In genomic region chr13:23515281-23515680, GRCm38 (mm10) we compare ENCODE assay signal across 25 mouse cellular contexts. TPM values are rescaled to one million over a fixed set of nuclear protein-coding genes. Genes with fewer than 3 reads are reported as not detected.
DNase-seq lines count a peak whose midpoint lies in the region; ATAC-seq and TF ChIP-seq lines count a peak whose summit lies in the region.
"Had no signal": no experiment of that assay in that cellular context is flagged by ENCODE, and none has a peak within 500 bp of the region (broad histone marks: within the 10 kb centered on the region; RNA-seq: fewer than 3 reads in every experiment).

No protein-coding gene starts in this region.

- DNase-seq in liver, embryonic 13.5 days: no peak
- no peak for DNase-seq in liver, postnatal 0 days
- DNase-seq in 3134 (ENCODE audit: extremely low read depth, insufficient read length, low spot score) (peak; percentile 50), 3T3-L1 (ENCODE audit: low read depth, low spot score) (peak; percentile 20), MEL (ENCODE audit: low read depth, low spot score) (peak; percentile 81)
- no peak for DNase-seq in ovary, postnatal 10 days (ENCODE audit: low spot score)
- no peak for DNase-seq in embryonic facial prominence, embryonic 10.5 days (ENCODE audit: low spot score)
- DNase-seq: adrenal gland, adult 2 months; adrenal gland, postnatal 25 days; cerebellum, adult 18-20 months; cerebellum, postnatal 14 days; forebrain, postnatal 0 days; gastrocnemius, postnatal 25 days had no signal

- no peaks in the 10 kb centered on the region for H3K27me3 ChIP-seq in liver, embryonic 13.5 days
- H3K27me3 ChIP-seq in liver, postnatal 0 days (ENCODE audit: insufficient read depth, low read length): no peaks in the 10 kb centered on the region
- no peaks in the 10 kb centered on the region for H3K27me3 ChIP-seq in MEL (ENCODE audit: control insufficient read depth in 1 of 2, insufficient read depth in 2 of 2, low read length in 2 of 2)
- H3K27me3 ChIP-seq in embryonic facial prominence, embryonic 10.5 days (replicated peaks; ENCODE audit: low read depth, poor library complexity, severe bottlenecking): no peaks in the 10 kb centered on the region
- H3K27me3 ChIP-seq: CH12.LX; forebrain, embryonic 13.5 days; heart, embryonic 12.5 days; intestine, embryonic 15.5 days had no signal

- no peak overlapping the region for H3K4me3 ChIP-seq in liver, embryonic 13.5 days (replicated peaks)
- no peak overlapping the region for H3K4me3 ChIP-seq in liver, postnatal 0 days (ENCODE audit: low read depth, low read length)
- no peak overlapping the region for H3K4me3 ChIP-seq in MEL (ENCODE audit: control insufficient read depth in 1 of 2, insufficient read depth in 1 of 2, low read depth in 2 of 2, low read length in 2 of 2)
- no peak overlapping the region for H3K4me3 ChIP-seq in embryonic facial prominence, embryonic 10.5 days
- H3K4me3 ChIP-seq: forebrain, embryonic 13.5 days; heart, embryonic 12.5 days; intestine, embryonic 15.5 days had no signal

- TF ChIP-seq POLR2A in MEL (IDR thresholded peaks at IDR 0.05; ENCODE audit: control insufficient read depth in 1 of 2, insufficient read depth in 1 of 2, low read depth in 1 of 2, low read length in 2 of 2, poor library complexity in 1 of 2): no peak

- 64% methylated on average over 5 of the region's 5 CpGs for WGBS in liver, embryonic 13.5 days (ENCODE audit: insufficient replicate concordance)
- 72% methylated on average over 5 of the region's 5 CpGs for WGBS in liver, postnatal 0 days (ENCODE audit: insufficient replicate concordance)
- WGBS in embryonic facial prominence, embryonic 10.5 days: 69% methylated on average over 5 of the region's 5 CpGs

- 0 out of 2 replicates have a peak overlapping the region, but pooled peaks have one; percentile 88 for H3K4me2 ChIP-seq in liver, embryonic 13.5 days
- H3K4me2 ChIP-seq in liver, postnatal 0 days (ENCODE audit: low read depth, low read length): no peak overlapping the region

- no peak overlapping the region for H3K27ac ChIP-seq in liver, embryonic 13.5 days
- no peak overlapping the region for H3K27ac ChIP-seq in liver, postnatal 0 days (ENCODE audit: low read depth)
- H3K27ac ChIP-seq in MEL (ENCODE audit: control insufficient read depth, low read depth, low read length): no peak overlapping the region
- no peak overlapping the region for H3K27ac ChIP-seq in embryonic facial prominence, embryonic 10.5 days (replicated peaks)
- H3K27ac ChIP-seq: forebrain, embryonic 13.5 days; hindbrain, embryonic 10.5 days; hindbrain, embryonic 14.5 days; intestine, embryonic 15.5 days had no signal

- no peaks in the 10 kb centered on the region for H3K9me3 ChIP-seq in liver, embryonic 13.5 days (replicated peaks)
- H3K9me3 ChIP-seq in liver, postnatal 0 days (ENCODE audit: low read length): no peaks in the 10 kb centered on the region
- H3K9me3 ChIP-seq in MEL (replicated peaks; ENCODE audit: insufficient read depth, low read length): no peaks in the 10 kb centered on the region
- H3K9me3 ChIP-seq in embryonic facial prominence, embryonic 10.5 days: no peaks in the 10 kb centered on the region
- H3K9me3 ChIP-seq: forebrain, embryonic 13.5 days; G1E; heart, embryonic 12.5 days; hindbrain, embryonic 10.5 days; intestine, embryonic 15.5 days had no signal

- no peak for TF ChIP-seq RAD21 in MEL (IDR thresholded peaks at IDR 0.05; ENCODE audit: low read depth, low read length)

- no peak for TF ChIP-seq CTCF in liver, postnatal 0 days (IDR thresholded peaks at IDR 0.05; ENCODE audit: low read depth)
- no peak for TF ChIP-seq CTCF in MEL (IDR thresholded peaks at IDR 0.05 in 2 of 3, conservative IDR thresholded peaks at IDR 0.05 in 1 of 3; ENCODE audit: control insufficient read depth in 1 of 3, insufficient read depth in 1 of 3, low read depth in 2 of 3, low read length in 3 of 3, poor library complexity in 1 of 3, severe bottlenecking in 1 of 3)

- peaks cover 36% of the 10 kb centered on the region for H3K4me1 ChIP-seq in liver, embryonic 13.5 days (replicated peaks)
- 0 out of 2 replicates have a peak, but pooled peaks cover 6% of the 10 kb centered on the region for H3K4me1 ChIP-seq in liver, postnatal 0 days (ENCODE audit: insufficient read depth)
- H3K4me1 ChIP-seq in MEL (ENCODE audit: control insufficient read depth in 1 of 2, insufficient read depth in 2 of 2, low read length in 2 of 2): peaks cover 0 to 8% of the 10 kb centered on the region in 2 experiments; a peak in 2 of 4 replicates
- peaks cover 14% of the 10 kb centered on the region for H3K4me1 ChIP-seq in embryonic facial prominence, embryonic 10.5 days

- no peaks in the 10 kb centered on the region for H3K79me2 ChIP-seq in MEL (ENCODE audit: control insufficient read depth, insufficient read depth, low read length, poor library complexity)

- no peak for ATAC-seq in liver, embryonic 13.5 days (ENCODE audit: low read depth)
- ATAC-seq in liver, postnatal 0 days: no peak
- ATAC-seq: forebrain, embryonic 13.5 days; forebrain, postnatal 0 days; intestine, embryonic 15.5 days had no signal

- no peak for TF ChIP-seq EP300 in liver, postnatal 0 days (IDR thresholded peaks at IDR 0.05; ENCODE audit: low read depth)
- no peak for TF ChIP-seq EP300 in MEL (IDR thresholded peaks at IDR 0.05; ENCODE audit: low read depth in 1 of 2, low read length in 2 of 2)

- H3K36me3 ChIP-seq in liver, embryonic 13.5 days: no peaks in the 10 kb centered on the region
- H3K36me3 ChIP-seq in liver, postnatal 0 days (replicated peaks; ENCODE audit: insufficient read depth, low read length): no peaks in the 10 kb centered on the region
- H3K36me3 ChIP-seq in MEL (ENCODE audit: control insufficient read depth in 1 of 2, insufficient read depth in 2 of 2, low read length in 2 of 2): peaks cover 0 to 9% of the 10 kb centered on the region in 2 experiments; a peak in 2 of 4 replicates
- no peaks in the 10 kb centered on the region for H3K36me3 ChIP-seq in embryonic facial prominence, embryonic 10.5 days (replicated peaks)
- H3K36me3 ChIP-seq: G1E; heart, embryonic 12.5 days; hindbrain, embryonic 10.5 days; intestine, embryonic 15.5 days had no signal

- H3K9ac ChIP-seq in liver, embryonic 13.5 days: no peak overlapping the region
- no peak overlapping the region for H3K9ac ChIP-seq in liver, postnatal 0 days (replicated peaks)
- H3K9ac ChIP-seq in MEL (ENCODE audit: control insufficient read depth, low read depth, low read length, poor library complexity, severe bottlenecking): no peak overlapping the region
- H3K9ac ChIP-seq: forebrain, embryonic 13.5 days; forebrain, postnatal 0 days; heart, embryonic 12.5 days; hindbrain, embryonic 14.5 days; intestine, embryonic 15.5 days had no signal

TF ChIP-seq in MEL, 35 proteins besides CTCF, POLR2A, EP300 and RAD21:
- TF ChIP-seq POLR2AphosphoS5 (IDR thresholded peaks at IDR 0.05; ENCODE audit: borderline replicate concordance, low read depth, low read length) (no peak), TBP (IDR thresholded peaks at IDR 0.05; ENCODE audit: low read depth, low read length) (peak; percentile 83)
TF ChIP-seq in MEL: peak in this region for 1.

RNA-seq across cellular contexts. Expression of gene Hist1h4h, which starts 15.6 kb away (rescaled TPM):
- polyA plus RNA-seq in liver, embryonic 13.5 days (2015; fragmentation: Nextera tagmentation; extraction: Ambion mirVana): 3.8 and 5.9 TPM in 2 replicates
- polyA plus RNA-seq in liver, postnatal 0 days (2015; fragmentation: Nextera tagmentation; extraction: Ambion mirVana): 7.2 and 7.5 TPM in 2 replicates
- 5,750 and 5,753 TPM in 2 replicates for total RNA-seq in MEL (2012; rRNA removed)
- polyA plus RNA-seq in MEL (2012; ENCODE audit: insufficient read depth in 1 of 2, insufficient read length in 2 of 2, low read depth in 1 of 2, low replicate concordance in 2 of 2, missing spikeins in 1 of 2): 1 to 10 TPM in 1 of 2 experiments, not detected in 1; 9.9 TPM
- polyA plus RNA-seq in embryonic facial prominence, embryonic 10.5 days (2016; fragmentation: Nextera tagmentation; extraction: Ambion mirVana): 2.7 and 3.0 TPM in 2 replicates

RNA-seq across cellular contexts. Expression of gene Hist1h2af, which starts 18.4 kb away (rescaled TPM):
- polyA plus RNA-seq in liver, embryonic 13.5 days (2015; fragmentation: Nextera tagmentation; extraction: Ambion mirVana): 7.7 and 13.6 TPM in 2 replicates
- 9.7 and 9.8 TPM in 2 replicates for polyA plus RNA-seq in liver, postnatal 0 days (2015; fragmentation: Nextera tagmentation; extraction: Ambion mirVana)
- total RNA-seq in MEL (2012; rRNA removed): 939 and 1,000 TPM in 2 replicates
- 10 to 100 TPM in 1 of 2 experiments, not detected in 1; 64.3 TPM for polyA plus RNA-seq in MEL (2012; ENCODE audit: insufficient read depth in 1 of 2, insufficient read length in 2 of 2, low read depth in 1 of 2, low replicate concordance in 2 of 2, missing spikeins in 1 of 2)
- polyA plus RNA-seq in embryonic facial prominence, embryonic 10.5 days (2016; fragmentation: Nextera tagmentation; extraction: Ambion mirVana): 4.8 and 5.5 TPM in 2 replicates
- polyA plus RNA-seq: forebrain, postnatal 0 days; intestine, embryonic 15.5 days had no signal

RNA-seq across cellular contexts. Expression of gene Hist1h3g, which starts 19.9 kb away (rescaled TPM):
- 10.3 and 17.1 TPM in 2 replicates for polyA plus RNA-seq in liver, embryonic 13.5 days (2015; fragmentation: Nextera tagmentation; extraction: Ambion mirVana)
- 3.7 and 6.3 TPM in 2 replicates for polyA plus RNA-seq in liver, postnatal 0 days (2015; fragmentation: Nextera tagmentation; extraction: Ambion mirVana)
- total RNA-seq in MEL (2012; rRNA removed): 441 and 728 TPM in 2 replicates
- polyA plus RNA-seq in MEL (2012; ENCODE audit: insufficient read depth in 1 of 2, insufficient read length in 2 of 2, low read depth in 1 of 2, low replicate concordance in 2 of 2, missing spikeins in 1 of 2): 1 to 10 TPM in 1 of 2 experiments, not detected in 1; 5.2 TPM
- 6.5 and 7.7 TPM in 2 replicates for polyA plus RNA-seq in embryonic facial prominence, embryonic 10.5 days (2016; fragmentation: Nextera tagmentation; extraction: Ambion mirVana)
- polyA plus RNA-seq: hindbrain, embryonic 14.5 days had no signal

RNA-seq across cellular contexts. Expression of gene Btn2a2, which starts 26.6 kb away (rescaled TPM):
- polyA plus RNA-seq in liver, embryonic 13.5 days (2015; fragmentation: Nextera tagmentation; extraction: Ambion mirVana): not detected in 2 replicates
- polyA plus RNA-seq in liver, postnatal 0 days (2015; fragmentation: Nextera tagmentation; extraction: Ambion mirVana): not detected in 2 replicates
- not detected in 2 replicates for total RNA-seq in MEL (2012; rRNA removed)
- polyA plus RNA-seq in MEL (2012; ENCODE audit: insufficient read depth in 1 of 2, insufficient read length in 2 of 2, low read depth in 1 of 2, low replicate concordance in 2 of 2, missing spikeins in 1 of 2): not detected
- polyA plus RNA-seq in embryonic facial prominence, embryonic 10.5 days (2016; fragmentation: Nextera tagmentation; extraction: Ambion mirVana): 0.99 and 1.2 TPM in 2 replicates
- total RNA-seq: adrenal gland, adult 2 months; adrenal gland, postnatal 25 days; common myeloid progenitor, adult 5-6 weeks; forebrain, postnatal 0 days; gastrocnemius, adult 18-20 months; gastrocnemius, postnatal 25 days; granulocyte monocyte progenitor cell, adult 5-6 weeks; heart, adult 8-10 months; heart, postnatal 25 days had no signal
- polyA plus RNA-seq: adrenal gland, adult 2 months; forebrain, postnatal 0 days; G1E had no signal

RNA-seq across cellular contexts. Expression of gene Hist1h2bh, which starts 27.9 kb away (rescaled TPM):
- 1.7 TPM in 2 replicates for polyA plus RNA-seq in liver, embryonic 13.5 days (2015; fragmentation: Nextera tagmentation; extraction: Ambion mirVana)
- 0.58 and 0.64 TPM in 2 replicates for polyA plus RNA-seq in liver, postnatal 0 days (2015; fragmentation: Nextera tagmentation; extraction: Ambion mirVana)
- total RNA-seq in MEL (2012; rRNA removed): 275 and 350 TPM in 2 replicates
- under 1 TPM in 1 of 2 experiments, not detected in 1; 0.70 TPM for polyA plus RNA-seq in MEL (2012; ENCODE audit: insufficient read depth in 1 of 2, insufficient read length in 2 of 2, low read depth in 1 of 2, low replicate concordance in 2 of 2, missing spikeins in 1 of 2)
- 1.1 TPM in 2 replicates for polyA plus RNA-seq in embryonic facial prominence, embryonic 10.5 days (2016; fragmentation: Nextera tagmentation; extraction: Ambion mirVana)
- polyA plus RNA-seq: hindbrain, embryonic 14.5 days had no signal

Comparison
In these comparisons a context has a peak if more than half of its experiments do, and no peak if none do; other contexts are left out.
1. DNase-seq: peak in 3134 (single experiment), 3T3-L1 (single experiment) and MEL (single experiment); none in liver, embryonic 13.5 days (single experiment), liver, postnatal 0 days (single experiment), ovary, postnatal 10 days (single experiment) and embryonic facial prominence, embryonic 10.5 days (single experiment).